Mouse (Mus musculus) liver, embryonic 14.5 days (tissue): Measurements from ENCODE around the gene Dhx37. TPM values are rescaled to one million over a fixed set of nuclear protein-coding genes. Genes with fewer than 3 reads are reported as not detected.

Experiments used
- ATAC-seq: fragments of 200-750 bp; cut with Nextera tagmentation; 2 replicates; pipeline ENCODE4 v1.8.0; 2017; ENCODE audit warnings: moderate number of reproducible peaks, mild to moderate bottlenecking, moderate library complexity; ENCODE audit not compliant: insufficient read depth
- DNase-seq, 3 experiments: peaks; one replicate each; pipeline ENCODE4 v3.0.0-alpha.2; 2012 to 2013; ENCODE audit warnings: low read depth in 3 of 3, low spot score in 3 of 3
- H3K27ac ChIP-seq: fragments of 300-500 bp; sonication (generic); 2 replicates; pipeline ENCODE4 v1.5.1; 2014; ENCODE audit warnings: moderate library complexity, mild to moderate bottlenecking, control low read depth, inconsistent platforms
- H3K27me3 ChIP-seq: fragments of 300-500 bp; sonication (generic); 2 replicates; pipeline ENCODE4 v1.6.1; 2014; ENCODE audit warnings: mild to moderate bottlenecking, low read length, moderate library complexity; ENCODE audit not compliant: control insufficient read depth, insufficient read depth
- H3K36me3 ChIP-seq: fragments of 300-500 bp; sonication (generic); replicated peaks from 2 replicates; pipeline ENCODE4 v1.6.1; 2014; ENCODE audit warnings: low read depth; ENCODE audit not compliant: control insufficient read depth, insufficient read depth
- H3K4me1 ChIP-seq, 2 experiments: fragments of 200-500 bp in 1 of 2; fragments of 300-500 bp in 1 of 2; sonication (generic) in 1 of 2; replicated peaks; 2 replicates each; pipeline ENCODE4 v1.6.1; 2012 to 2014; ENCODE audit warnings: antibody characterized with exemption in 1 of 2, inconsistent platforms in 1 of 2, low read length in 1 of 2; ENCODE audit not compliant: control insufficient read depth in 2 of 2, insufficient read depth in 2 of 2
- H3K4me2 ChIP-seq: fragments of 300-500 bp; sonication (generic); 2 replicates; pipeline ENCODE4 v1.6.1; 2014; ENCODE audit warnings: low read depth, mild to moderate bottlenecking, control low read depth, moderate library complexity
- H3K4me3 ChIP-seq, 2 experiments: fragments of 200-500 bp in 1 of 2; fragments of 300-500 bp in 1 of 2; sonication (generic) in 1 of 2; 2 replicates each; pipeline ENCODE4 v1.5.1; 2012 to 2014; ENCODE audit warnings: low read depth in 2 of 2, low read length in 2 of 2, mild to moderate bottlenecking in 2 of 2, control low read depth in 1 of 2, inconsistent platforms in 1 of 2, moderate library complexity in 1 of 2; ENCODE audit not compliant: insufficient read depth in 1 of 2
- H3K9ac ChIP-seq: fragments of 300-500 bp; sonication (generic); replicated peaks from 2 replicates; pipeline ENCODE4 v1.6.1; 2014; ENCODE audit warnings: mild to moderate bottlenecking, control low read depth, moderate library complexity
- H3K9me3 ChIP-seq: fragments of 300-500 bp; sonication (generic); 2 replicates; pipeline ENCODE4 v1.6.1; 2016; ENCODE audit warnings: low read length, mixed read lengths; ENCODE audit not compliant: control insufficient read depth
- CTCF ChIP-seq: IDR thresholded peaks from 2 replicates; pipeline ENCODE4 v1.5.1; 2016; ENCODE audit warnings: antibody characterized with exemption, low read depth, control low read depth
- EP300 ChIP-seq: IDR thresholded peaks from 2 replicates; pipeline ENCODE4 v1.6.1; 2016; ENCODE audit warnings: antibody characterized with exemption, low read depth
- WGBS: fragments of 180-500 bp; shearing (Covaris S2); extraction: QIAGEN DNeasy Blood & Tissue Kit; methylation state at CpG from one replicate; pipeline ENCODE4 v1.1.7; 2014; ENCODE audit not compliant: insufficient replicate concordance; 5-methylcytosine and 5-hydroxymethylcytosine counted together
- polyA plus RNA-seq, 2 experiments: library from polyadenylated mRNA; depleted of rRNA in 1 of 2; stranded (reverse) in 1 of 2; unstranded in 1 of 2; fragments of >200 nt; fragmentation: Nextera tagmentation in 1 of 2; extraction: Ambion mirVana in 1 of 2; gene quantifications; 2 replicates each; pipeline versions ENCODE4 v1.2.1 to v1.2.3; 2012 to 2014

Gene Dhx37
- polyA plus RNA-seq, 2 experiments: 2.2 to 8.1 TPM

DNA sequence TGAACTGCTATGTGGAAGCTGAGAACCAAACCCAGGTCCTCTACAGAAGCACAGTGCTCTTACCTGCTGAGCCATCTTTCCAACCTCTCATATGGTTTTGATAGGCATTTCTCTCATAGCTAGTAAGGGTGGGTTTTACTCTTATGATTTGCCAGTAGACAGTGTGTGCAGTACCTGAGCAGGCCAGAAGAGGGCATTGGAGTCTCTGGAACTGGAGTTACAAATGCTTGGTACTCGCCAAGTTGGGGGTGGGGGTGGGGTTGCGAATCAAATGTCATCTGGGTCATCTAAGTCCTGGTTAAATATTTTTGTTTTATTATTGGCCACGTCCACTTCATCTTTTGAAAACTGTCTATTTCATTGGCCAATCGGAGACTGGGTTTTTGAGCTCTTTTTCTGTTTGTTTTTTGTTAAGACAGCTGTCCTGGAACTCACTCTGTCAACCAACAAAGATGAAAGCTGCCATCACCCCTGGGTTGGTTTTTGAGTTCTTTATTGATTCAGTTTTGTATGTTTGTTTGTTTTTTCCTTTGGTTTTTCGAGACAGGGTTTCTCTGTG lies 21.9 kb downstream of the Dhx37 start:
- ATAC-seq (no peak), DNase-seq (peak; percentile 56 to 59 (median 57))
- Histone ChIP-seq H3K27me3 (no peaks in the 10 kb centered on the region), H3K4me2 (no peak overlapping the region), H3K36me3 (peaks cover 15% of the 10 kb centered on the region), H3K9ac (no peak overlapping the region), H3K4me3 (no peak overlapping the region), H3K27ac (no peak overlapping the region), H3K4me1 (peaks cover 7 to 24% of the 10 kb centered on the region in 2 experiments), H3K9me3 (no peaks in the 10 kb centered on the region)
- 38% methylated on average over 5 of the region's 5 CpGs for WGBS
- TF ChIP-seq CTCF (peak; percentile 84), EP300 (no peak)

DNA sequence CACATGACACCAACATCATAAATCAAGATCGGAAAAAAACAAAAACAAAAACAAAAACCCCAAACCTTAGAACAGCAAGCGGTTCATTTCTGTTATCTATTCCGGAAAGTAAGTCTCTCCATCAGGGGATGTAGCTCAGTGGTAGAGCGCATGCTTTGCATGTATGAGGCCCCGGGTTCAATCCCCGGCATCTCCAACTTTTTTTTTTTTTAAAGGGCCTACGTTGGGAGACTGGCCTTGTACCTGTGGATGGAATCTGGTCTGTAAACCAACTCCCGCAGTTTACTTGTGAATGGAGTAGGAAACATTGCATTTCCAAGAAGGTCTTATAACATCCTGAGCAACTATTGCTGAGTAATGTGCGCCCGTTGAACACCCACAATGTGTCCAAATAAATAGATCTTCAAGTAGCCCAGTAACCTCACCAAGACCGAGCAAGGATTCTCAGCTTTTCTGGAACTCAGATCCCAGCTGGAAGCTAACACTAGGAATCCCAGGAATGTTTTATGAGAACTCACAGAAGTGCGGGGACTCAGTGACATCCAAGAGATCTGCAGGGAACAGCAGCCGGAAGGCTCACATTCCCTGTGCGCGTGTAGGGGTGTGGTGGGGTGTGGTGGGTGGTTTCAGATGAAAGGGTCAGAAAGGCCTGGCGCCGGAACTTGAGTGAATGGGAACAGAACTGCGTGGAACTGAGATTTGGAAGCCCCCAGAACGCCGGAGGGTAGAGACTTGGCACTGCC lies 24.4 kb downstream of the Dhx37 start:
- peak; percentile 51 for ATAC-seq
- Histone ChIP-seq H3K4me2 (peak overlapping the region; percentile 72), H3K4me3 (peak overlapping the region; percentile 53 to 79), H3K4me1 (peaks cover 12 to 31% of the 10 kb centered on the region in 2 experiments), H3K27ac (no peak overlapping the region), H3K36me3 (peaks cover under 1% of the 10 kb centered on the region), H3K9me3 (no peaks in the 10 kb centered on the region), H3K27me3 (no peaks in the 10 kb centered on the region), H3K9ac (peak overlapping the region; percentile 14)
- DNase-seq: peak in 1 of 3 experiments; percentile 64
- TF ChIP-seq CTCF (no peak), EP300 (no peak)
- WGBS: 16% methylated on average over 20 of the region's 20 CpGs

DNA sequence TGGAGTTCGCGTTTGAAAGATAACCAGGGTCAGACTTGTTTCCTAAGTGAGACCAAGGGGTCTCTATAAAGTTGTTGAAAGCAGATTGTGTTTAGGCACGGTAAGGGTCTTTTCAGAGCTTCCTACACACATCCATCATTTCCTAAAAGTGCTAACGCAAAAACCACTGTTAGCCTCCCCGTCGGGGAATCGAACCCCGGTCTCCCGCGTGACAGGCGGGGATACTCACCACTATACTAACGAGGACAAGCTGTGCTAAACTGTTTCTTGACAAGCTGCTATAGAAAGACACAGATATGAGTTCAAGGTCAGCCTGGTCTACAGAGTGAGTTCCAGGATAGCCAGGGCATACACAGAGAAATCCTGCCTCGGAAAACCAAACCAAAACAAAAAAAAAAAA lies 25.1 kb downstream of the Dhx37 start:
- H3K27ac ChIP-seq: no peak overlapping the region
- H3K4me1 ChIP-seq: peaks cover 12 to 33% of the 10 kb centered on the region in 2 experiments
- no peaks in the 10 kb centered on the region for H3K9me3 ChIP-seq
- H3K4me2 ChIP-seq: peak overlapping the region; percentile 72
- no peak for TF ChIP-seq CTCF
- no peak; the same call in 1 of the 2 replicates for TF ChIP-seq EP300
- peak overlapping the region; percentile 14 for H3K9ac ChIP-seq
- H3K4me3 ChIP-seq: peak overlapping the region; percentile 53 to 79
- no peaks in the 10 kb centered on the region for H3K36me3 ChIP-seq
- DNase-seq (peak; percentile 68 to 76 (median 70)), ATAC-seq (peak; percentile 77)
- no peaks in the 10 kb centered on the region for H3K27me3 ChIP-seq
- under 1% methylated on average over 13 of the region's 13 CpGs for WGBS

DNA sequence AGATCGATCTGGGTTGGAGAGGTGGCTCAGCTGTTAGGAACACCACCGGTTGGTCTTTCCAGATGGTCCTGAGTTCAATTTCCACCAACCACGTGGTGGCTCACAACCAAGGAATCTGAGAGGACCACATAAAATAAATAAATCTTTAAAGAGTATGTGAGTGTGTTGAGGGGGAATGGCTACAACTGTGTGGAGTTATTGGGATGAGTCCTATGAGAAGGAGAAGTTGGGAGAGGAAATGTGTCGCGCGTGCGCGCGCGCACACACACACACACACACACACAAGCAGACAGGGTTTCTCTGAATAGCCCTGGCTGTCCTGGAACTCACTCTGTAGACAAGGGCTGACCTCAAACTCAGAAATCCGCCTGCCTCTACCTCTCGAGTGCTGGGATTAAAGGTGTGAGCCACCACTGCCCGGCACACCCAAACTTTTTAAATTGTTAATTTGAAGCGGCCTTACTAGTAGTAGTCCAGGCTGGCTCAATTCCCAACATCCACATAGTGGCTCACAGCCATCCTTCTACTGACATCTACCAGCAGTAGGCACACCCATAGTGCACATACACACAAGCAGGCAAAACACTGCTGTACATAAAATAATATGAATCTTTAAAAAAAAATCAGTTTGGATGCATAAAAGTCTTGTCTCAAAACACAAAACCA lies 25.9 kb downstream of the Dhx37 start:
- Histone ChIP-seq H3K27ac (no peak overlapping the region), H3K9me3 (no peaks in the 10 kb centered on the region), H3K4me2 (peak overlapping the region; percentile 72), H3K4me1 (peaks cover 12 to 36% of the 10 kb centered on the region in 2 experiments), H3K9ac (no peak overlapping the region), H3K27me3 (peaks cover under 1% of the 10 kb centered on the region; the same call in 1 of the 2 replicates), H3K36me3 (no peaks in the 10 kb centered on the region), H3K4me3 (peak overlapping the region in 1 of 2 experiments; percentile 53; a peak in 1 of 4 replicates)
- no peak for TF ChIP-seq CTCF
- TF ChIP-seq EP300: no peak
- 35% methylated on average over 14 of the region's 14 CpGs for WGBS
- DNase-seq (no peak), ATAC-seq (no peak)
